Mouse (Mus musculus): Measurements from ENCODE around the gene Gm11213.

- TF ChIP-seq CTCF (IDR thresholded peaks at IDR 0.05; ENCODE audit: low read depth) (no peak), EP300 (IDR thresholded peaks at IDR 0.05; ENCODE audit: low read depth) (no peak)
These were observed 9.8 kb downstream of the Gm11213 start for GRCm38 (mm10) chr4:63595259-63595658.
